Mouse (Mus musculus): ENCODE data around the gene Abcg4.

- TF ChIP-seq POLR2A (IDR thresholded peaks at IDR 0.05; ENCODE audit: low read depth, low read length) (no peak), CTCF (IDR thresholded peaks at IDR 0.05; ENCODE audit: extremely low read depth, insufficient read depth, insufficient read length, insufficient replicate concordance) (peak; percentile 75; the same call in 1 of the 2 replicates)
Measured at GRCm38 (mm10) chr9:44268027-44268360, 20.4 kb downstream of the Abcg4 start.
